Mouse (Mus musculus) MEL-GATA-1-ER (cell line): ENCODE measurements around the gene Dlg3.
A peak's percentile ranks its signal among the peaks of the same experiment; 100 is the strongest.

Experiments
- DNase-seq: peaks from one replicate; pipeline ENCODE4 v3.0.0-alpha.2; 2012; ENCODE audit warnings: low read depth; ENCODE audit errors: extremely low read depth

The Dlg3 gene

DNA sequence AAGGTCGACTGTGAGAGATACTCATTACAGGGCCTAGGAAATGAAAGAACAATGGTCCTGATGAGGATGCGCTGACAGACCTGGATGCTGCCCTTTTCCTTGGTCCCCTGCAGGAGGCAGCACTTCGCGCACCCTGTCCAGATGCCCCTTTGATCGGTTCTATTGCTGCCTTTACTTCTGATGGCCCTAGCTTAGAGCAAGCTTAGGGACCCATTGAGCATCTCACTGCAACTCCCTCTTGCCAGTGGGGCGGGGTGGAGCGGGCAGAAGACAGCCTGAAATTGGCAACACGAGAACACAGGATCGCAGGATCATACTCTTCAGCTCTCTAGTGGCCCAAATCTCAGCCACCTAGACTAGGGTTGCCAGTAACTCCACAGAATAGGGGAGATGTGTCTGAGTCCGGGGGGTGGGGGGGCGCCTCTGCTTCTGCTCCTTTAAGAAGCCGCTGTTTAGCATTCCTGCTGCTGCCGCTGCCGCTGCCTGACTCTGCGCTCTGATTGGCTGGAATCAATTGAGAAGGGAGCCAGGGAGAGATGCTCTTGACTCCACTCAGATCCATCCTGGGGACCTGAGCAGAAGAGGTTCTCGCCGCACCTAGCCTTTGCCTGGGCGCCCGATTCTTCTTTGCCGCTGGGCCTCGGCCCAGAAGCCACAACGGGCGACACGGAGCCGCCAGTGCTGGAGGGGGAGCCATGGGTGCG lies at the start of gene Dlg3:
Gene Dlg3 (plus strand): TSS at position 542 of the 704 bp plus-strand sequence.
- DNase-seq = no peak

GRCm38 (mm10) chrX:100728947-100729346 lies 38.6 kb upstream of the Dlg3 start:
- DNase-seq = no peak

DNA sequence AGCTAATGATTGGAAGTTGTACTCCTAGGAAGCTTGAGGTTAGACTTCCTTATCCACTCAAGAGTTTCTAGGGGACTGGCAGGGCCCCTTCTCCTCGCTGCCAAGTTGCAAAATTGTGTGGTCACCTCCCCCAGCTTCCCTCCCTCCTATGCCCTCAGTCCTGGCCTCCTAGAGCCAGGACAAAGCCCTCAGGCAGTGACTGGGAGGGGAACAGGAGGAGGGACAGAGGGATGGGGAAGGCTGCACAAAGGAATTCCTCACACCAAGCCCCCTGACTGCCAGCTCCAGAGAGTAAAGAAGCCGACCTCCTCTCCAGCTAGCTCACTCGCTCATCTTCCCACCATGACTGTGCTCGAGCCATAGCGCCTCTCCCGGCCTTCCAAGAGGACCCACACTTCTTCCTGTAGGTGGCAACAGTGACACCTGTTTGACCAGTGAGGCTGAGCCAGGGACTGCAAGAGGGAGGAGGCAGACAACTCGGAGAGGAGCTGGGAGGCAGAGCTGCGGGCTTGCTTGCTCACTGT lies 37.8 kb upstream of the Dlg3 start, which contains the start of gene Gdpd2:
Gene Gdpd2 (plus strand): TSS at position 209 of the 524 bp plus-strand sequence.
- no peak for DNase-seq

GRCm38 (mm10) chrX:100730266-100730665 lies 37.3 kb upstream of the Dlg3 start:
- DNase-seq = no peak

GRCm38 (mm10) chrX:100734359-100734758 lies 33.2 kb upstream of the Dlg3 start:
- no peak for DNase-seq

- DNase-seq = peak; percentile 16
Measured at GRCm38 (mm10) chrX:100738918-100739317, 28.6 kb upstream of the Dlg3 start.

- no peak for DNase-seq
Measured at GRCm38 (mm10) chrX:100739443-100739842, 28.1 kb upstream of the Dlg3 start.

GRCm38 (mm10) chrX:100740785-100741184 lies 26.7 kb upstream of the Dlg3 start:
- no peak for DNase-seq

DNA sequence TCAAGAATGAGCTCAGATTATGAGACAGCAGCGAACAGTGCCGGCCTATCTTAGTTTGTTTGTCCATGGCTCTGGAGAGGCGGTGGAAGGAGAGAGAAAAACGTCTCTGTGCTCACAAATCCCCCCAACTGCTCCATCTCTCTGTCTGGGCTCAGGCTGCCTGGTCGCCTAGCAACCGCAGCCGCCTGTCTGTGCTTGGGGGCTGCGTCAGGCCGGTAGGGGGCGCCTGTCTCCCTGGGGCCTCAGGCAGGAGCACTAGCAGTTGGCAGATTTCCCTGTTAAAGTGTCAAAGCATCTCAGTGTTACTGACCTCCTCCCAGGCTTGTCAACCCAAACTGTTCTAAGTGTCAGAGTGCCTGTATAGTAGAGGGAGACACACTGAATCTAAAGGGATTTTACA lies 25.6 kb upstream of the Dlg3 start:
- peak; percentile 21 for DNase-seq

DNA sequence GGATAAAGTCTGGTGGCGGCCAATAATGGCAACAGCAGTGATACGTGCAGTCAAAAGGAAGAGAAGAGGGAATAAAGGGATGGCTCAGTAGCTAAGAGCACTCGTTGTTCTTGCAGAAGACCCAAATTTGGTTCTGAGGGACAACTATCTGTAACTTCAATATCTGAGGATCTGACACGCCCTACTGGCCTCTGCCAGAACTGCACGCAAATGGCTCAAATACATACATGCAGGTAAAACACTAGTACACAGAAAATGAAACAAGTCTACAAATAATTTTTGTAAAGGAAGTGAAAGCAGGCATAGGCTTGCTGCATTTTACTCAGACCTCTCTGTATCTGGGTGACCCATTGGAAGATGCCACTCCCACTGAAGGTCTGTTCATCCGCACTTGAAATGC lies 1.7 kb upstream of the Dlg3 start:
- DNase-seq = no peak

DNA sequence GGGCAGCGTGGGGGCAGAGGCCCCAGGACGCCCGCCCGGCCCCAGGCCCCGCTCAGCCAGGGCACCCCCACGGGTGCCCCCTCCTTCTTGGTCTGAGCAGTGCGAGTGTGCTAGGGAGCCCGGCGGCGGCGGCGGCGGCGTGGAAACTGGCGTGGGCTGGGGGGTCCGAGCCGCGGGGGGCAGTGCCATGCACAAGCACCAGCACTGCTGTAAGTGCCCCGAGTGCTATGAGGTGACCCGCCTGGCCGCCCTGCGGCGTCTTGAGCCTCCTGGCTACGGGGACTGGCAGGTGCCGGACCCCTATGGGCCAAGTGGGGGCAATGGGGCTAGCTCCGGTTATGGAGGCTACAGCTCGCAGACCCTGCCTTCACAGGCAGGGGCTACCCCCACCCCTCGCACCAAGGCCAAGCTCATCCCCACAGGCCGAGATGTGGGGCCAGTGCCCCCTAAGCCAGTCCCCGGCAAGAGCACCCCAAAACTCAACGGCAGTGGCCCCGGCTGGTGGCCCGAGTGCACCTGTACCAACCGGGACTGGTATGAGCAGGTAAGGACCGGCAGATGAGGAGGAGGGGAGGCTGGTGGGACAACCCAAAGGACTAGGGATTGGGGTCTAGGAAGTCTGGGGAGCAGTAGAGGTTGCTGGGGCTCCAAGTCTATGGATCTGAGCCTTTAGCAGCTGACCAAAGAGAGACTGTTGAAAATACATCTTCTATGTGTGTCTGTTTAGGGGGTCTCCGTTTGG lies 534 bp downstream of the Dlg3 start:
- no peak for DNase-seq

DNA sequence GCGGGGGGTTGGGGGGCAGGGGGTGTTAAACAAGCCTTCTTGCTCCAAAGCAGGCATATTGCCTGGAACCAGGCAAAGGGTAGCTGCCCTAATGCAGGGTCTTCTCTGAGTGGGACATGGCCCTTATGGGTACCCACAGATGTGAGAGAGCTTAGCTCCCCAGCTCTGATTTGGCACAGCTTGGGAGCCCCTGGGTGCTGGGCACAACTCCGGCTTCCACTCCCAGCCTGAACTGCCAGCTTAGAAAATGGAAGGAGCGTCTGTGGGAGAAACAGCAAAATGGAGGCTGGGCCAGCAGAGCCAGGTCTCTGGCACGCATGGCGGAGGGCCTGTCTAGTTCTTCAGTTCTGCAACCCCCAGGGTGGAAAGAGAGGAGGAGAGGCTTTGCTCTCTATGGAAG lies 1.8 kb downstream of the Dlg3 start:
- DNase-seq = no peak

DNA sequence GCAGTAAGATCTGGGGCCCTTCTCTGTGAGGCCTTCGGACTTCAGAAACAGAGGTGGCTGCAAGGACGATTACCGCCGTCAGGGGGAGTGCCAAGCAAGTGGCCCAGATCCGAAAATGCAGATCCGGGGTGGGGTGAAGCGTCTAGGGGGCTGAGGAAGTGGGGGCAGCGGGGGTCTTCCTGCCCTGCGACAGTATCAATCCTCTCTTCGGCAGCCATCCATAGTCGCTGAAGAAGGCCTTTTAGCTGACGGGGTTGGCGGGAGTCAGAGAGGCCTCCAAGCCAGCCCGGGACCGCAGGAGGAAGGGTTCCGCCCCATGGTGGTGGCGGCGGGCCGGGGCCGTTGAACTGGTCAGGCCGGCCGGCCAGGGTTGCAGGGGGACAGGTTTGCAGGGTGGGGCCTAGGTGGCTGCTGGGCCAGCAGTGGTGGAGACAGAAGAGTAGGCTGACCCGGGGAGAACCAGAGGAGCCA lies 6.9 kb downstream of the Dlg3 start:
- peak; percentile 43 for DNase-seq

DNA sequence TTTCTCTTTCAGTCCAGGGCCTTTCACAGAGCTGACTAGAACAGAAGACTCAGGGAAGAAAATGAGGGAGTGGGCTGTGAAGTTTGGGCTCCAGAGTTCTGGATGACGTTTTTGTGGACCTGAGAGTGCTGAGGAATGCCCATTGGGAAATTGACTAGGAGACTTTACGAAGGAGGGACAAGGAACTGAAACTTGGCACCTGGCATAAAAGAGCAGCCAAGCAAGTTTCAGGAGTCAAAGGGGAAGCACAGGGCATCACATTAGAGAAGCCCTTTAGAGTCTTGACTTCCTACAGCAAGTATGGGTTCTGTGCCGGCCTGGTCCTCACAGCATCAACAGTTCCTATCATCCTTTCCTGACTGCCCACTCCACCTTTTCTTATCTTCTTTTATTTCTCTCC lies 7.9 kb downstream of the Dlg3 start:
- DNase-seq = no peak

DNA sequence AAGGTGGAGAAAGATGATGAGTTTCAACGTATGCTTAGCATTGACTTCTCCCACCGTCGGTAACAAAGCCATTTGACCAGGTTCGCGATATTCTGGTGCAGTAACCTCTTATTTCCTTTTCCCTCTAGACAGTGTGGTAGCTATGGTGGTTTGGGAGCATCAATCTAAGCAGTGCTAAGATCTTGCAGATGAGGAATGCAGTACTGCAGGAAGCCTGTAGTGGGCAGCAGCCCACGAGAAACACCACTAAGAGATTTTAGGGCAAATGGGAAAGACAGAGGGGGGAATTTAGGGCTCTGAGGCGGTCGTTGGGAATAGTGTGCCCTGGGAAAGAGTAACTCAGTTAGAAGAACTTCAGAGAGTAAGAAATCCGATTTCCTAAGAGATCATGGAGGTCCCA lies 9.0 kb downstream of the Dlg3 start:
- DNase-seq = no peak

GRCm38 (mm10) chrX:100776985-100777654 lies 9.6 kb downstream of the Dlg3 start:
- no peak for DNase-seq

- no peak for DNase-seq
Measured at GRCm38 (mm10) chrX:100777655-100778234, 10.2 kb downstream of the Dlg3 start.

GRCm38 (mm10) chrX:100778397-100778796 lies 10.9 kb downstream of the Dlg3 start:
- DNase-seq = no peak

GRCm38 (mm10) chrX:100789322-100789721 lies 21.8 kb downstream of the Dlg3 start:
- no peak for DNase-seq

- DNase-seq = no peak
Measured at GRCm38 (mm10) chrX:100796041-100796740, 28.7 kb downstream of the Dlg3 start.

DNA sequence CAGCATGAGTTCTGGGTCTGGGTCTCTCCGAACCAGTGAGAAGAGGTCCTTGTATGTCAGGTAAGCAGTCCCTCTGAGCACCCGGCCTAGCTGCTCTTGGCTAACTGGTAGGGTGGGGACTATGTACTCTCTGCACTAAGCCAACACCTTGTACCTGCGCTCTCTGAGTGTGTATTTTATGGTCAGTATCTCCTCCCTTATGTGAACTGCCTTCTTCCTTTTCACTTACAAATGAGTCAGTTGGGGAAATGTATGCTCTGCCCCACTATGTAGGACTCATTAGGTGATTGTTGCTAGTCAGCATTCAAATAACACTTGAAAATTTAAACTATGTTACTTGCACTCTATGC lies 29.2 kb downstream of the Dlg3 start:
- no peak for DNase-seq
